Mouse (Mus musculus) midbrain, embryonic 10.5 days (tissue): ENCODE results near the gene Dnajb6. TPM values are rescaled to one million over a fixed set of nuclear protein-coding genes. Genes with fewer than 3 reads are reported as not detected.

Experiments used
- DNase-seq: peaks from one replicate; pipeline ENCODE4 v3.0.0-alpha.2; 2017; ENCODE audit warnings: low spot score
- H3K27ac ChIP-seq: fragments of 300-500 bp; sonication (generic); replicated peaks from 2 replicates; pipeline ENCODE4 v1.5.1; 2016; ENCODE audit warnings: mild to moderate bottlenecking
- H3K27me3 ChIP-seq: fragments of 300-500 bp; sonication (generic); 2 replicates; pipeline ENCODE4 v1.6.1; 2016; ENCODE audit warnings: low read depth, mild to moderate bottlenecking; ENCODE audit not compliant: poor library complexity, severe bottlenecking
- H3K36me3 ChIP-seq: fragments of 300-500 bp; sonication (generic); 2 replicates; pipeline ENCODE4 v1.6.1; 2016; ENCODE audit warnings: mild to moderate bottlenecking, moderate library complexity
- H3K4me1 ChIP-seq: fragments of 300-500 bp; sonication (generic); 2 replicates; pipeline ENCODE4 v1.6.1; 2016
- H3K4me3 ChIP-seq: fragments of 300-500 bp; sonication (generic); 2 replicates; pipeline ENCODE4 v1.5.1; 2016; ENCODE audit warnings: mild to moderate bottlenecking, moderate library complexity
- H3K9me3 ChIP-seq: fragments of 300-500 bp; sonication (generic); replicated peaks from 2 replicates; pipeline ENCODE4 v1.6.1; 2016; ENCODE audit warnings: mild to moderate bottlenecking
- WGBS: fragments of 180-500 bp; shearing (Covaris S2); methylation state at CpG from one replicate; pipeline ENCODE4 v1.1.7; 2016; 5-methylcytosine and 5-hydroxymethylcytosine counted together
- polyA plus RNA-seq: library from polyadenylated mRNA; unstranded; fragments of >200 nt; fragmentation: Nextera tagmentation; extraction: Ambion mirVana; gene quantifications from 2 replicates; pipeline ENCODE4 v1.2.1, GENCODE M21; 2016

Gene Dnajb6
- polyA plus RNA-seq, 1 experiment from 2014 or later, result 173 TPM

DNA sequence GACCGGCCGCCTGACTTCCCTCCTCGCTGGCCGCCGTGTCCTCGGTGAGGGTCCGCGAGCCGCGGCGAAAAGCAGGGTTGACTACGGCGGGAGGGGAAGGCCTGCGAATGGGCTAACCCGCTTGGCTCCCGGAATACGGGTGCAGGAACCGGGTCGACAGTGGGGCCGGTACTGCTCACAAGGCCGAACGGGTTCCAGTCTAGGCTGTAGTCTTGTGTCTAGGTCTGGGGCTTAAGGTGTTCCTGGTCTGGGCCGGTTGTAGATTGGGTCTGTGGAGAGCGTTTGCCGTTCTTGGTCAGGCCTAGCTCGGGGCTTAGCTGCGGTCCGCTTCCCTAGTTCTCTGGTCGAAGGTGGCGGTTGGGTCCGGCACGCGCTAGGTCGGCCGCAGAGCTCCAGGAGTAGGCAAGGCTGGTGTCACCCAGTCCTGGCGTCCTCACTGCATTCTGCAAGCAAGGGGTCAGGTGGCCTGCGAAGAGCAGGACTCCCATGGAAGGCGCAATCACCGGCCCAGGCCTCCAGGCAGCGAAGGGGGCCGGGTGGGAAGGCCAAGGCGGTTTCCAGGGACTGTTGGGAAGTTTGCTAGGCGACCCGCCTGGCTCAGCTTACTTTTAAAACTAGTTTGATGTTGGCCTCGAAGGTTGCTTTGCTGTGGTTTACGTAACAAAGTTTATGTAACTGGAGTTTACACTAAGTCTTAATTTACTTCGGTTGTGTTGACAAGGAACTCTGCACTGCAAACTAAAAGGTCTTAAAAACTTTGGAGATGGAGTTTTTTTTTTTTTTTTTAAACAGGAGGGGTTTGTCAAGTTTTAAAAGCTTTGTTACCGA lies 799 bp downstream of the Dnajb6 start:
- WGBS, result 2% methylated on average over 48 of the region's 48 CpGs
- peak; percentile 61 for DNase-seq
- H3K4me1 ChIP-seq, result peaks cover 32% of the 10 kb centered on the region

DNA sequence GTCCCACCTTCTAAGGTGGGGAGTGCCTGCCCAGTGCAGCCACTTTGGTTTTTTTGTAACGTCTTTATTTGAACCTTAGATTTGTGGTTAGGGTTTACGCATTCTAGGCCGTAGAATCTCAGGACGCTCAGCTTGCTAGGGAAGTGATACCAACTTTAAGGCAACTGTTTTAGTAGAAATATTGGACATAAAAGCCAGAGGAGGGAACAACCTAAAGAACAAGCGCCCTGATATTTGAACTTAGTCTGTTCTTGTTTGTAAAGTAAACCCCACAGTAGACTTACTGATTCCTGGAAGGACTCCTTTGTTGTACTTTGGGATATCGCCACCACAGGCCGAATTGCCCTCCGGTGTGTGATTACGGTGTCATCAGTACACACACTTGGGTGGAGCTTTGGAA lies 1.5 kb downstream of the Dnajb6 start:
- Histone ChIP-seq H3K4me3 (peak overlapping the region; percentile 98), H3K27ac (peak overlapping the region; percentile 95), H3K27me3 (no peaks in the 10 kb centered on the region), H3K9me3 (no peaks in the 10 kb centered on the region), H3K36me3 (peaks cover 6% of the 10 kb centered on the region), H3K4me1 (peaks cover 32% of the 10 kb centered on the region)
- 68% methylated on average over 9 of the region's 9 CpGs for WGBS
- no peak for DNase-seq

More for the DNA sequence above, 799 bp downstream of the Dnajb6 start:
- Histone ChIP-seq H3K27ac (peak overlapping the region; percentile 95), H3K27me3 (no peaks in the 10 kb centered on the region), H3K9me3 (no peaks in the 10 kb centered on the region), H3K36me3 (no peaks in the 10 kb centered on the region), H3K4me3 (peak overlapping the region; percentile 98)

DNA sequence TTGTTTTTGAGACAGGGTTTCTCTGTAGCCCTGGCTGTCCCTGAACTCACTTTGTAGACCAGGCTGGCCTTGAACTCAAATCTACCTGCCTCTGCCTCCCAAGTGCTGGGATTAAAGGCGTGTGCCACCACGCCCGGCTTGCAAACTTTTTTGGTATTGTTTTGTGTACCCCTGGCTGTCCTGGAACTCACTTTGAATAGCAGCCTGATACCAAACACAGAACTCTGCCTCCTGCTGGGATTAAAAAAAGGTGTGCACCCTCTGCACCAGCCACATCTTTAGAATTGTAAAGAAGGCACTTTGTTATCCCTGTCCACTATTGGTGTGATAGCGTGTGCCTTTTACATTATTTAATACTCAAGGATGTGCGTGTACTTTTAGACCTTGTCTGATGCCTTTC lies 2.0 kb downstream of the Dnajb6 start:
- H3K4me1 ChIP-seq, result peaks cover 32% of the 10 kb centered on the region
- DNase-seq, result no peak
- H3K27me3 ChIP-seq, result no peaks in the 10 kb centered on the region
- H3K36me3 ChIP-seq, result peaks cover 12% of the 10 kb centered on the region
- 92% methylated on average over 5 of the region's 5 CpGs for WGBS
- no peak overlapping the region for H3K27ac ChIP-seq
- no peaks in the 10 kb centered on the region for H3K9me3 ChIP-seq
- peak overlapping the region; percentile 98 for H3K4me3 ChIP-seq

GRCm38 (mm10) chr5:29738076-29738475 lies 2.6 kb downstream of the Dnajb6 start:
- no peaks in the 10 kb centered on the region for H3K9me3 ChIP-seq
- peaks cover 16% of the 10 kb centered on the region for H3K36me3 ChIP-seq
- 94% methylated on average over 4 of the region's 4 CpGs for WGBS
- H3K27me3 ChIP-seq, result no peaks in the 10 kb centered on the region
- peaks cover 32% of the 10 kb centered on the region for H3K4me1 ChIP-seq
- H3K27ac ChIP-seq, result no peak overlapping the region
- no peak overlapping the region for H3K4me3 ChIP-seq
- DNase-seq, result no peak

DNA sequence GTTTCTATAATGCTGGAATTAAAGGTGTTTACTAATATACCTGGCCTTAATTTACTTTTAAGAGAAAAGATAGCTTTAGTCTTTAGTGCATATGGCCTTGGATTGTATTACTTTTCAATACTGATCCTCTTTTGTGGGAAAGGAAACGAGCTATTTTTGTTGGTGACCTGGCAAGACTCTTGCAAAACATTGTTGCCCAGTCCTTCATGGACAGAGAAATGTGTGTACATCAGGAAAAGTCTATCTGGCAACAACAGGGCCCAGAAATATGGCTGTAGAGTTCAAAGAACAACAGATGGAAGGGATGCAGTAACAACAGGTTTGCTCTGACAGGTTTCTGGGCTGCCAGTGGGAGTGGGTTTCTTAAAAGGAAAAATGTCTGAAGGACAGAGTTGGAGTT lies 5.2 kb downstream of the Dnajb6 start:
- Histone ChIP-seq H3K4me1 (peaks cover 23% of the 10 kb centered on the region), H3K4me3 (no peak overlapping the region), H3K9me3 (no peaks in the 10 kb centered on the region), H3K36me3 (peaks cover 25% of the 10 kb centered on the region), H3K27ac (no peak overlapping the region), H3K27me3 (no peaks in the 10 kb centered on the region)
- WGBS, result 88% methylated on average over 1 of the region's 1 CpGs
- no peak for DNase-seq

- H3K36me3 ChIP-seq, result peaks cover 25% of the 10 kb centered on the region
- no peak overlapping the region for H3K27ac ChIP-seq
- 85% methylated on average over 4 of the region's 4 CpGs for WGBS
- H3K9me3 ChIP-seq, result no peaks in the 10 kb centered on the region
- H3K4me3 ChIP-seq, result no peak overlapping the region
- no peaks in the 10 kb centered on the region for H3K27me3 ChIP-seq
- peaks cover 23% of the 10 kb centered on the region for H3K4me1 ChIP-seq
- DNase-seq, result no peak
These were observed 5.6 kb downstream of the Dnajb6 start for GRCm38 (mm10) chr5:29741093-29741492.

DNA sequence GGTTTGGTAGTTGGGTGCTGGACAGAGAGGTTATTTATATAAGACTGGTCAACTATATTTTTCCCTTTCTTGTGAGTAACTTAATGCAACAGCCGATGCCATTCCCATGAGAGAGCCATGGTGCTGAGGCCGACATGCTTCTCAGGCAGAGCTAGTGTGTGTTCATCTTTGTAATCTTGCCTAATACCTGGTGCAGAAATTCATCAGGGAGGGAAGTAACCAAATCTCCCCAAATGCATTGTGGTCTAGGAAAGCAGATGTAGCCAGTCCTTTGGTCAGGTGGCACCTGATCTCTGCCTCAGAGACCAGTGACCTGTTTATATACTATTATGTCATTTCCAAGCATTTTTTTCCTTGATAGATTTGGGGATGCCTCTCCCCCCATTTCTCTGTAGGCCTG lies 12.2 kb downstream of the Dnajb6 start:
- Histone ChIP-seq H3K27ac (no peak overlapping the region), H3K4me1 (no peaks in the 10 kb centered on the region), H3K4me3 (no peak overlapping the region), H3K27me3 (no peaks in the 10 kb centered on the region), H3K9me3 (no peaks in the 10 kb centered on the region), H3K36me3 (peaks cover 56% of the 10 kb centered on the region)
- no peak for DNase-seq
- WGBS, result 95% methylated on average over 2 of the region's 2 CpGs

GRCm38 (mm10) chr5:29751306-29751705 lies 15.8 kb downstream of the Dnajb6 start:
- H3K4me3 ChIP-seq, result no peak overlapping the region
- DNase-seq, result no peak
- no peak overlapping the region for H3K27ac ChIP-seq
- H3K27me3 ChIP-seq, result no peaks in the 10 kb centered on the region
- H3K36me3 ChIP-seq, result peaks cover 81% of the 10 kb centered on the region
- H3K4me1 ChIP-seq, result no peaks in the 10 kb centered on the region
- no peaks in the 10 kb centered on the region for H3K9me3 ChIP-seq

DNA sequence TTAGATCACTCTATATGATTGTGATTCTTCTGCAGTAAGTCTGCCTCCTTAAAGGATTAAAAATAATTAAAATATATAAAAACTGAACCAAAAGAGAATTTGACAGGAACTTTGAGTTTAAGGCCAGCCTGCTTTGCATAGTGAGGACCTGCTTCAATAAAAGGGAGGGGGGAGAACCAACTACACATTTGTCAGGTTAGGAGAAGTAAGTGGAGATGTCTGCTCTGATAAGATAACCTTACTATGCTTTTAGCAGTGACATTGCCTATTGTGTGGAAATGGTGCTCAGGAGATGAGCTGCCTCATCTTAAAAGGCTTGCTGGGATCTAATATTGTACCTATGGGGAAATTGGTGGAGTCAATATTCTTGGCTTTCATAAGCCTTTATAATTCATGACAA lies 17.4 kb downstream of the Dnajb6 start:
- H3K36me3 ChIP-seq, result peaks cover 94% of the 10 kb centered on the region
- no peak for DNase-seq
- no peaks in the 10 kb centered on the region for H3K4me1 ChIP-seq

GRCm38 (mm10) chr5:29759318-29759717 lies 23.8 kb downstream of the Dnajb6 start:
- Histone ChIP-seq H3K4me3 (no peak overlapping the region), H3K9me3 (no peaks in the 10 kb centered on the region), H3K27ac (no peak overlapping the region), H3K27me3 (no peaks in the 10 kb centered on the region), H3K36me3 (peaks cover 97% of the 10 kb centered on the region), H3K4me1 (no peaks in the 10 kb centered on the region)
- WGBS, result 90% methylated on average over 5 of the region's 5 CpGs
- no peak for DNase-seq

More for the DNA sequence above, 17.4 kb downstream of the Dnajb6 start:
- Histone ChIP-seq H3K27me3 (no peaks in the 10 kb centered on the region), H3K9me3 (no peaks in the 10 kb centered on the region), H3K27ac (no peak overlapping the region), H3K4me3 (no peak overlapping the region)

DNA sequence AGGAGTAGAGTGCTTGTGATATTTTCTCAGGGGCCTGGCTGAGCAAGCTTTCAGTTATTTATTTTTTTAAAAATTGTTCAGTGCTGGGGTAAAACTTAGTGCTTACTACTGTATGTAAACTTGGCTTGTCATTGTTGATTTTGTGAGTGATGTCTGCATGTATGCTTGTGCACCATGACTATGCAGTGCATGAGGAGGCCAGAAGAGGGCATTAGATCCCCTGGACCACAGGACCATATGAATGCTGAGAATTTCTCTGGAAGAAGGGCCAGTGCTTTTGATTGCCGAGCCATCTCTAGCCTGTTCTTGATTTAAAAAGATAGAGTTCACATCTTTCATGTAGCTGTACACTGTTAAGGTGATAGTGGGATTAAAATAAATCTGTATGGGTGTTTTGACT lies 35.4 kb downstream of the Dnajb6 start:
- Histone ChIP-seq H3K4me1 (no peaks in the 10 kb centered on the region), H3K4me3 (no peak overlapping the region), H3K27me3 (no peaks in the 10 kb centered on the region), H3K9me3 (no peaks in the 10 kb centered on the region), H3K27ac (no peak overlapping the region), H3K36me3 (peaks cover 85% of the 10 kb centered on the region)
- DNase-seq, result no peak
- 82% methylated on average over 1 of the region's 1 CpGs for WGBS

GRCm38 (mm10) chr5:29772038-29772437 lies 36.5 kb downstream of the Dnajb6 start:
- Histone ChIP-seq H3K4me3 (no peak overlapping the region), H3K27me3 (no peaks in the 10 kb centered on the region), H3K9me3 (no peaks in the 10 kb centered on the region), H3K36me3 (peaks cover 85% of the 10 kb centered on the region), H3K4me1 (no peaks in the 10 kb centered on the region), H3K27ac (no peak overlapping the region)
- 88% methylated on average over 2 of the region's 2 CpGs for WGBS
- DNase-seq, result no peak

- WGBS, result 91% methylated on average over 4 of the region's 4 CpGs
- no peaks in the 10 kb centered on the region for H3K27me3 ChIP-seq
- H3K36me3 ChIP-seq, result peaks cover 85% of the 10 kb centered on the region
- H3K27ac ChIP-seq, result no peak overlapping the region
- no peaks in the 10 kb centered on the region for H3K4me1 ChIP-seq
- DNase-seq, result no peak
- no peak overlapping the region for H3K4me3 ChIP-seq
- no peaks in the 10 kb centered on the region for H3K9me3 ChIP-seq
These were observed 37.3 kb downstream of the Dnajb6 start for GRCm38 (mm10) chr5:29772651-29773330.
